Mouse (Mus musculus): ENCODE measurements at regions not wholly inside any gene's neighbourhood (a gene's known extent, or its start where the extent isn't known, plus 50 kb on each side); places are given as distances from the start of the nearest gene placed in this dataset.
"Not testable (repeated sequence)": the region's sequence is repeated elsewhere in the genome, so short reads cannot be mapped to it uniquely, and the experiment has no call there.

GRCm38 (mm10) chrX:75734628-75735302, 140.2 kb downstream of the Pls3 start:
- peak in 1 of 2 experiments; percentile 81 for DNase-seq (ENCODE audit: extremely low spot score in 1 of 2, low spot score in 2 of 2)
- intact Hi-C loops (cut with DNase I) = not testable (repeated sequence)

GRCm38 (mm10) chrX:75733651-75734050, 141.3 kb downstream of the Pls3 start:
- intact Hi-C loops (cut with DNase I) = not testable (repeated sequence)

GRCm38 (mm10) chrX:75729791-75730190, 145.2 kb downstream of the Pls3 start:
- DNase-seq (ENCODE audit: extremely low spot score in 1 of 2, low spot score in 2 of 2) = peak in 1 of 2 experiments; percentile 16
- intact Hi-C loops (cut with DNase I) = not testable (repeated sequence)

More at GRCm38 (mm10) chrX:75733651-75734050, 141.3 kb downstream of the Pls3 start:
- DNase-seq (ENCODE audit: extremely low spot score in 1 of 2, low spot score in 2 of 2) = peak in 1 of 2 experiments; percentile 79

- peak; percentile 12 to 15 for DNase-seq (ENCODE audit: extremely low spot score in 1 of 2, low spot score in 2 of 2)
- intact Hi-C loops (cut with DNase I) = no loop called here
These were observed 146.5 kb downstream of the Pls3 start for GRCm38 (mm10) chrX:75728507-75728906.

DNA sequence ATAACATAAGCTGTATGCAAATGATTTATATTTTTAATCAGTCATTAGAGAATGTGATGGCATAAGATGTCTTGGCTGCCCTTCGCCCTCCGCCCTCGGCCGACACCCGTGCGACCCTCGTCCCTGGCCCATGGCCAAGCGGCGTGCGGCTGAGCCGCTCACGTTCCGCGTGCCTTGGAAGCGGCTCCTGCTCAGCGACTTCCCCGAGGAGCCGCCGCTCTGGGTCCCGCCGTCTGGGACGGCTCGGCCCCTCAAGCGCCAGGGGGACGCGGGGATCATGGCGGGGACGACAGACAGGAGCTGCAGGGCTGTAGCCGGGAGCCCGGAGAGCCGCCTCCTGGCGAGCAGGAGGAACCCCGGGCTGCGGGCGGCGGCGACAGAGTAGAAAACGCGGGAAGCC, 145.5 kb upstream of the Rab39b start:
- intact Hi-C loops (cut with DNase I); DNase-seq (ENCODE audit: extremely low spot score in 1 of 2, low spot score in 2 of 2): not testable (repeated sequence)

GRCm38 (mm10) chrX:75699949-75700348, 121.9 kb upstream of the Rab39b start:
- no peak for DNase-seq (ENCODE audit: extremely low spot score in 1 of 2, low spot score in 2 of 2)

GRCm38 (mm10) chrX:75675271-75675670, 97.2 kb upstream of the Rab39b start:
- DNase-seq (ENCODE audit: extremely low spot score in 1 of 2, low spot score in 2 of 2); intact Hi-C loops (cut with DNase I): not testable (repeated sequence)

More at GRCm38 (mm10) chrX:75699949-75700348, 121.9 kb upstream of the Rab39b start:
- intact Hi-C loops (cut with DNase I) = no loop called here

GRCm38 (mm10) chrX:75673920-75674665, 96.1 kb upstream of the Rab39b start:
- intact Hi-C loops (cut with DNase I) = no loop called here

DNA sequence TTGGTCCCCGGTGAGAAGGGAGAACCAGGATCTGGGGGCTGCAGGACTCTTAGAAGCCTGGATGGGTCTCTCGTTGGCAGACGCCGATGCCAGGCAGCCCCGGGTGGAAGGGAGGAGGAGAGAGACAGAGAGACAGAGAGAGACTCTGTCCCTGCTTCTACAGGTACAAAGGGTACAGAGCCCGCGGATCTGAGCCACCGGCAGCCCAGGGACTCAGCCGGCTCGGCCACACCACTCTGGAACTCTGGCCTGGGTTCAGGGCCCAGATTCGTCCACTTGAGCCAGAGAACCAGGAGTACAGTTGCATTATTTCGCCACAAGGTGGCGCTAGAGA, 95.5 kb upstream of the Rab39b start:
- intact Hi-C loops (cut with DNase I) = no loop called here
- no peak for DNase-seq (ENCODE audit: extremely low spot score in 1 of 2, low spot score in 2 of 2)

More at GRCm38 (mm10) chrX:75673920-75674665, 96.1 kb upstream of the Rab39b start:
- peak; percentile 91 to 98 for DNase-seq (ENCODE audit: extremely low spot score in 1 of 2, low spot score in 2 of 2)

DNA sequence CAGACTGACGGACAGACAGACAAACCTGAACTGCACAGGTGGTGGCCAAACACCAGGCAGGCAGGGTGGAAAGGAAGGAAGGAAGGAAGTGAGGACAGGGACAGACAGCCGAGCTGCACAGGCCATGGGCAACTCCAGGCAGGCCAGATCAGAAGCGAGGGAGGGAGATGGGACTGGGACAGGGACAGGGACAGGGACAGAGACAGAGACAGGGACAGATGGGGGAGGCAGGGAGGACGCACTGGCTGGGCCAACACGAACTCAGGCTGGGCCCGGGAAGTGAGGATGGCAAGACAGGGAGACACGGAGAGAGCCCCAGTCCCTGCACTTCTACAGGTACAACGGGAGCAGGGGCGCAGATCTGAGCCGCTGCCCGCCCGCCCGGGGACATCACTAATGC, 94.9 kb upstream of the Rab39b start:
- intact Hi-C loops (cut with DNase I) = no loop called here
- DNase-seq (ENCODE audit: extremely low spot score in 1 of 2, low spot score in 2 of 2) = peak in 1 of 2 experiments; percentile 40

DNA sequence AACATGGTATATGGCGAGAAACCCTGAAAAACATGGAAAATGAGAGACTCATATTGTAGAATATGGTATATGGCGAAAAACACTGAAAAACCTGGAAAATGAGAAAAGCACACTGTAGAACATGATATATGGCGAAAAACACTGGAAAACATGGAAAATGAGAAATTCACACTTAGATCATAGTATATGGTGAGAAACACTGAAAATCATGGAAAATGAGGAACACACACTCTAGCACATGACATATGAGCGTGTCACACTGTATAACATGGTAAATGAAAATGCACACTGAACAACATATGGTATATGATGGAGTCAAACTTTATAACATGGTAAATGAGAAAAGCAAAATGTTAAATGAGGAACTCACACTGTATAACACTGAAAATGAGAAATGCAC, 89.6 kb upstream of the Rab39b start:
- intact Hi-C loops (cut with DNase I) = no loop called here

DNA sequence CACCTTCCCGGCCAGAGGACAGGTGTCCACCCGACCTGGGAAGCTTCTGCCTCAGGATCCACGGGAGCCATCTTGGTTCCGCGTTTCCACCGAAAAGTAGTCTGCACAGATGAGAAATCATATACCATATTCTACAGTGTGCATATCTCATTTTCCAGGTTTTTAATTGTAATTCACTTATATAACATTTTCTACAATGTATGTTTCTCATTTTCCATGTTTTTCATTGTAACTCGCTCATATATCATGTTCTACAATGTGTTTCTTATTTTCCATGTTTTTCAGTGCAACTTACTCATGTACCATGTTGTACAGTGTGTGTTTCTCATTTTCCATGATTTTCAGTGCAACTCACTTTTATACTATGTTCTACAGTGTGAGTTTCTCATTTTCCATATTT, 65.4 kb upstream of the Rab39b start:
- DNase-seq (ENCODE audit: extremely low spot score in 1 of 2, low spot score in 2 of 2) = no peak
- intact Hi-C loops (cut with DNase I) = no loop called here

More for the DNA sequence above, 89.6 kb upstream of the Rab39b start:
- DNase-seq (ENCODE audit: extremely low spot score in 1 of 2, low spot score in 2 of 2) = no peak

Data from left cerebral cortex, postnatal 10 days (tissue).